Mouse (Mus musculus) cerebellum, adult 11 months (tissue): ENCODE results near the gene Tbx10.

Experiments used
- DNase-seq: peaks from one replicate; pipeline ENCODE4 v3.0.0; 2022

Gene Tbx10

DNA sequence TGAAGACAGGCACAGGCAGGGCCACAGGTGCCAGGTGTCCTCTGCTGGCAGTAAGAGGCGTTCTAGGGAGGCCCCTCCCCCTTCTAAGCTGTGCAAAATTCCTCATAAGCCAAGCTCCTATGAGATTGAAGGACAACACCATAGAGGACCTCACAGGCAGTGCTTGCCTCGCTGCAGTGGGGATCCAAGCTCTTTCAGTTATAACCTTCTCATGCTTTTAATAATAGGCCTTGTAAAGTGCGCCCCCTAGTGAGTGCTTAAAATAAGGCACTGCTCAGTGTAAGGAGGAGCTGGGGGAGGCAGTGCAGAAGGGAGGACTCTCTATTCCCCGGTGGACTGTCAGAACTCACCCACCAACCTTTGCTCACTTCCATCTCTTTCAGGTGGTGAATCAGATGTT lies 12.2 kb upstream of the Tbx10 start:
- DNase-seq = peak; percentile 76

DNA sequence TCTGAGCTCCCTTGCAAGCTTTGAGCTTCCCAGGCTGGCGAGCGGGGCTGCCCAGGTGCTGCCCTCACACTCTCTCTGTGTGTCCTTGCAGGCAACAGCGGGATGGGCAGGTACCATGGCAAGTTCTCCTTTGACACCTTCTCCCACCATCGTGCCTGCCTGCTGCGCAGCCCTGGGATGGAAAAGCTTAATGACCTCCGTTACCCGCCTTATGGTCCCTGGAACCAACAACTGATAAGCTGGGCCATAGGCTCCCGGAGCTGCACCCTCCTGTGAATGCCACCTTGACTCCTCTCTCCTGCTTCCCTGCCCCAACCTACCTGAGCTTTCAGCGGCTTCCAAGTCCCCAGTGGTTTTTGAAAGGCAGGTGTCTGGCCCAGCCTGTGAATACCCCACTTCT lies 11.6 kb upstream of the Tbx10 start:
- no peak for DNase-seq

DNA sequence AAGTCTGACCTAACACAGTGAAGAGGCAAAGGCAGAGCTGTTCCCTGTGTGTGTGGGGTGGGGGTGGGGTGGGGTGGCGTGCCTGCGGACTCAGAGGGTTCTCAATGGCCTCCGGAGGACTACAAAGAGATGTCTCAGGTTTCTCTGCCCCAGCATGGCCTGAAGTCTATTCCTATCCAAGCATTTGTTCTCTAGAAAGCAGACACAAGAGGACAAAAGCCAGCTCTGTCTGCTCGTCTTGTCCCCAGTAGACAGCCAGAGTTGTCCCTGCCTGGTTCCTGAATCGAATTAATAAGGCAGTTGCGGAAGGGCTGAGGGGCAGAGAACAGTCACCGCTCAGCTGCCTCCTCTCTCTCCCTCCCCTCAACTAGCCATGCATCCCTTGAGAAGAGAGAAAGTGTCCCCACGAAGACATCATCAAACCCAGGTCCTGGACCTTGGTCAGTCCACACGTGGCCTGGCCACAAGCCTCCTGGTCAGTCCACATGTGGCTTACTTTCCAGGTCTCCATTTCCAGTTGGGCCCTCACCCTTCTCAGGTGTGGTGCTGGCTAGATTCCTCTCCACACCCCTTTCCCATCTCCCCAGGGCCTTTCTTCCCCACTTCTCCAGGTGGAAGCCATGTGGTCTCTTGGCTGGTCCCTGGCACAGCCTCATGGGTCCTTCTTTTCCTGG lies 8.9 kb upstream of the Tbx10 start:
- no peak for DNase-seq

DNA sequence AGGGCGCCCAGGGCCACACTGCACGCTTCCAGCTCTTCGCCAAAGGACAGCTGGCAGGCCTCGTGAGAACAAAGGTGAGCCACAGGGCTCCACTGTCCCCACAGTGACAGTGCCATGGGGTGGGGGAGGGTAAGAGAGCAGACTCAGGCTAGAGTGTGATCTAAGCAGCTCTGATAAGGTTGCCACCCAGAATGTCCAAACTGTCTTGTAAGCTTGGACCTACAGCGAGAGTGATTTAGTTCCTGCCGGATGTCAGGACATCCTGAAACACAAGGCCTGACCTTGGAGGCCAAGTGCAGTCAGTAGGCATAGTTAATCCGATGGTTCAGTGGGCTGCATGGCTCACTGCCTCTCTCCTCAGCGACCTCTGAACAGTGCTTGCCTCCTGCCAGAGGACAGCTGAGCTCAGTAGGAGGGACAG lies 7.3 kb upstream of the Tbx10 start:
- no peak for DNase-seq

DNA sequence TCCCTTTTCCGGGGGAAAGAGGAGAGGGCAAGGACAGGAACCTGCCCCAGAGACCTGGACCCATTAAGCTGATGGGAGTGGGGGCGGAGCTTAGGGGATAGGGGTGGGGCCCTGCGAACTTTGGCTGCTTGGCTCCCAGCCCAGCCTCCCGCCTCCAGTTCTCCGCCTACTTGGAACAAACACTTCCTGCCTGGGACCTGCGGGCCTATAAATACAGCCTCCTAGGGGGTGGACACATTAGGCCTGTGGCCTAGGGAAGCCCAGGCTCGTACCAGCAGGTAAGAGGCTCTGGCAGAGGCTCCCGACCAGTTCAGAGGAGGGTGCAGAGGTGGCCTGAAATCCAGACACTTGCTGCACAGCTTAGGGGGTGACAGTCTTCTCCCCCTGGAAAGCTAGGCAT lies 6.2 kb upstream of the Tbx10 start, which contains the start of gene Acy3:
Acy3 (plus strand) TSS at position 237 of the 400 bp plus-strand sequence.
- DNase-seq = no peak

DNA sequence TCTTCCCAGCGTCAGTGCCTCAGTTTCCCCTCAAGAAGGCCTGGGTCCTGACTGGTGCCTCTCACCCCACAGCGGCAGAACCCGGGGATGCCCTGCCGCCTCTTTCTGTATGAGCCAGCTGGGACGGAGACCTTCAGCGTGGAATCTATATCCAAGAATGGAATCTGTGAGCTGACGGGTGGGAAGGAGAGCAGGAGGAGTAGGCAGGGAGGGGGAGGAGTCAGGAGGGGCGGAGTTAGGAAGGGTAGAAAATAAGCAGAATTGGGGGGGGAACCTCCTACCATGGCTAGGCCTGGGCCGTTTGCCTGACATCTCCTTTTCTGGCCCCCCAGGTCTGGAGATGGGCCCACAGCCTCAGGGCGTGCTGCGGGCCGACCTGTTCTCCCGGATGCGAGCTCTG lies 4.5 kb upstream of the Tbx10 start:
- DNase-seq = no peak

DNA sequence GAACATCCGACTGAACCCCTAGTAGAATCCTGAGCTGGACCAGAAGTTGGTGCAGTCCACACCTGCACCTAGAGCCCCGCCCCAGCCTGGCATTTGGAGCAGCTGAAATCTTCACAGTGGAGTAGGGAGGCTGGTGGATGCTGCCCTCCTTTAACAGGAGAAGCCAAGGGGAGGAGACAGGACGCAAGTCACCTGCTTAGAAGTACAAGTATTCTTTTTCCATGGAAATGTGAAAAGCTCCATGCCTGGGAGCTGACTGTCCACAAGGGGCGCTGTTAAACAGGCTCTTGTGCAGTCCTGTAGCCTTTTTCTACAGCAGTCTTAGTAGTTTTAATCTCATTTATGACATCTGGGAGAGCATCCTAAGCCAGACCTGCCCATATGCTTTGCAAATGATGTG lies 3.8 kb upstream of the Tbx10 start:
- no peak for DNase-seq

DNA sequence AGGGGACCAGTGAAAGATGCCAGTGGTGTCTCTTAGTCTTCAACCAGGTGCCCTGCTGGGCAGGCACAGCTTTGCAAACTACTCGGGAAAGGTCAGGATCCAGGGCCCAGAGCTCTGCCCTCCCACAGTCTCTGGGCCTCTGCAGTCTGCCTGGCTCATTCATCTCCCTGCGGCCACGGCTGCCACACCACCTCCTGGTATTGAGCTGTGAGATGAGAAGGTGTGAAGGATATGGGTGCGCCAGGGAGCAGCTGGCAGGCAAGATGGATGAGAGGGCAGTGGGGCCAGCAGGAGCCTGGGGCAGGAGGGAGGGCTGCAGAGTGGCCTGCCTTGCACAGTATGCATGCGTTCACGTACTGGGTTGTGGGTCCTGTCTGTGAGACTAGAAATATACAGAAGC lies 1.7 kb upstream of the Tbx10 start:
- DNase-seq = no peak

DNA sequence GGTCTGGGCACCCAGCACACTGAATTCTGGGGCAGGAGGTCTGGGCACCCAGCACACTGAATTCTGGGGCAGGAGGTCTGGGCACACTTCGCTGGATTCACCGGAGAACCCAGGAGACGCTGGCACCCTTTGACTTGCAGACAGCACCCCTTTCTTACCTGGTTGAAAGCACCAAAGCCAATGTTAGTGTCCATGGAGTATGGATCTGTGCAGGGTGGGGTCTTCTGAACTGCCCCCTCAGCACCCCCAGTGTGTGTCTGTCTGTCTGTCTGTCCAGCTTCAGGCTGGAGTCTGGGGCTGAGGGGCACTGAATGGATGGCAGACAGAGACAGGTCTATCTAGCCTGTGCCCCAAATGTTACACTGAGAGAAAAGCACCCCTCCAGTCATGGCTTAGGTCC lies 990 bp upstream of the Tbx10 start:
- DNase-seq = no peak

DNA sequence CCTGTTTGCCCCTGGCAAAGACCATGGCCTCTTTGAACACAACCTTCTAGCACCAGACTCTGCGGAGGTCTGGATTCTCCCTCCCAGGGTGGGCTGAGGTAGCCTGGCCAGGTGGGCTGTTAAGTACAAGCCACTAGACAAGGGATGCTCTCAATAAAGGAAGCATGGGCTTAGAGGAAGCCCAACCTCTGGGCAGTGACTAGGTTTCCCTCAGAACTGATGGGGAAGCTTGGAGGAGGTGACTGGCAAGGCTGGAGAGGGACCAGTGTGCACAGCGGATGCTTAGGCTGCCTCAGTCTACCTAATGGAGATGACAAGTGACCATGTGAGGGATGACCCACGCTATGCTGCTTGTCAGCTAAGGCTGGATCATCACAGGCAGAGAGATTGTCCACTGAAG lies 586 bp upstream of the Tbx10 start:
- no peak for DNase-seq

DNA sequence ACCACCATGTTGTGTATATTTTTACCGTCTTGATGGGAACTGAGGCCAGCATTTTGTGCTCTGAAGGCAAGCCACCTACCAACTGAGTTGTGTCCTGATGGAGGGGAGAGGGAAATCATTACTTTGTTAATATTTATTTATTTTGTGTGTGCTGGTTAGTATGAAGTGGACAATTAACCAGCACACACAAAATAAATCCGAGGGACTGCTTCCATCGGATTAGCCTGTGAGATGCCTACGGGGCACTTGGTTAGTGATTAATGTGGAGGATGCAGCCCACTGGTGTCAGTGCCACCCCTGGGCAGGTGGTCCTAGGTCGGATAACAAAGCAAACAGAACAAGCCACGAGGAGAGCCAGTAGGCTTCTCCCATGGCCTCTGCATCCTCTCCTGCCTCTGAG lies 2.4 kb downstream of the Tbx10 start:
- DNase-seq = no peak

DNA sequence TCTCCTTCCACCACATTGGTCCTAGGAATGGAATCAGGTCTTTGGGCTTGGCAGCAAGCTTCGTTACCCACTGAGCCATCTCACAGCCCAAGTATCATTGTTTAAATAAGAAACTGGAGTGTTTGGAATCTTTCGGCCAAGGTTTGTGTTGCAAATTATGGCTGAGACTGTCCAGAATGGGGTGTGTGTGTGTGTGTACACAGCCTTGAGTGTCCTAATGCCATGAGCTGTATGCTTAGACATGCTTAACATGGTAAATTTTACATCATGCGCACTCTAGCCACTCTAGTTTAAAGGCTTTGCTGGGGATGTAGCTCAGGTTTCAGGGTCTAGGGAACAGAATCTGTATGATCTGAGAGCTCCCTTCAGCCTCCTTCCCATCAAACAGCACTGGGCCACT lies 3.0 kb downstream of the Tbx10 start:
- no peak for DNase-seq

DNA sequence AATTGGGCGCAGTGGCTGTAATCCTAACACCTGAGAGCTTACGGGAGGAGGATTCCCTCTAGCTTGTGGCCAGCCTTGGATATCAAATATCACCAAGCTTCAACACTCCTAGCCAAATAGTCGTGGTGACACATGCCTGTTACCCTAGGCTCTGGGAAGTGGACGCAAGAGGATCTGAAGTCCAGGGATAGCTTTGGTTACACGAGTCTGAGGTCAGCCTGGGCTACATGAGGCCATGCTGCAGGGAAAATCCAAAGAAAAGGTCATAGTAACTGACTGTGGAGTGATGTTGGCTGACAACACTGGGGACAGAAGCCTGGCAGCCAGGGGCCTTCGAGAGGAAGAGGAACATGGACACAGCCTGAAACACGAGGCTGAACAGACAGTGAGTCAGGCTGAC lies 3.6 kb downstream of the Tbx10 start:
- no peak for DNase-seq

DNA sequence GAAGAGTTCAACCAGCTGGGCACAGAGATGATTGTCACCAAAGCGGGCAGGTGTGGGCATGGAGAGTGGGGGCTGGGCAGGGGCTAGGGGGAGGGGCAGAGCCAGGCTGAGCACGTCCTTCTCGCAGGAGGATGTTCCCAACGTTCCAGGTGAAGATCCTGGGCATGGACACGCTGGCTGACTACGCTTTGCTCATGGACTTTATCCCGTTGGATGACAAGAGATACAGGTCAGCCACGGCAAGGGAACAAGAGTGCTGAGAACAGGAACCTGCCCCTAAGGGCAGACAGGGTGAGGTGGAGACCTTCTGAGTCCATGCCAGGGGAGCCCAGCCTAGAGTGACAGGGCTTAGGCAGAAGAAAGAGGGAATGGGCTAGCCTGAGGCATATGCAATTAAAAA lies 4.2 kb downstream of the Tbx10 start:
- no peak for DNase-seq

DNA sequence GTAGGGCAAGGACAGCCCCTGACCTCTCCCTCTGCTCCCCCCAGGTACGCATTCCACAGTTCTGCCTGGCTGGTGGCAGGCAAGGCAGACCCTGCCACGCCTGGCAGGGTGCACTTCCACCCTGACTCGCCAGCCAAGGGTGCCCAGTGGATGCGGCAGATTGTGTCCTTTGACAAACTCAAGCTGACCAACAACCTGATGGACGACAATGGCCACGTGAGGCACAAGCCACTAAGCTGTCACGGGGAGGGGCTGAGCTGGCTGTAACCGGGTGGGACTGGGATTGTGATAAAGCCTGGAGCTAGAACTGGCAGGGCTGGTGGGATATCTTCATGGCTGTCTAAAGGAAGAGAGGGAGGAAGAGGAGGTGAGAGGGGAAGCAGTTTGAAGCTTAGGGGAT lies 4.7 kb downstream of the Tbx10 start:
- DNase-seq = no peak

DNA sequence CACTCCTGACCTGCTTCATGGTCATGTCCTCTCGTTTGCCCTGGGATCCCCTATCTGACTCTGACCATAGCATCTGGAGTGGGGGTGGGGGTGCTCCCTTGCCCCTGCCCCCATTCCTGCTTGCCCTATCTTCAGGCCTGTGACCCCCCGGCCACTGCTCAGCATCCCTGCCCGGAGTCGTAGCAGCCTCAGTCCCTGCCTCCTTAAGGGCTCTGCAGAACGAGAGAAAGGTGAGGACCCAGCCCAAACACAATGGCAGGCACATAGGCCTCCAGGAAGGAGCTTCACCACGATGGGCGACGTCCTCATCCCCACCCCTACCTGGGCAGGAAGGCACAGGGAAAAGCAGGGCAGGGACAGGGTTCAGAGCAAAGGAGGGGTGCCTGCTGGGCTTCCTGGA lies 5.8 kb downstream of the Tbx10 start:
- DNase-seq = no peak

DNA sequence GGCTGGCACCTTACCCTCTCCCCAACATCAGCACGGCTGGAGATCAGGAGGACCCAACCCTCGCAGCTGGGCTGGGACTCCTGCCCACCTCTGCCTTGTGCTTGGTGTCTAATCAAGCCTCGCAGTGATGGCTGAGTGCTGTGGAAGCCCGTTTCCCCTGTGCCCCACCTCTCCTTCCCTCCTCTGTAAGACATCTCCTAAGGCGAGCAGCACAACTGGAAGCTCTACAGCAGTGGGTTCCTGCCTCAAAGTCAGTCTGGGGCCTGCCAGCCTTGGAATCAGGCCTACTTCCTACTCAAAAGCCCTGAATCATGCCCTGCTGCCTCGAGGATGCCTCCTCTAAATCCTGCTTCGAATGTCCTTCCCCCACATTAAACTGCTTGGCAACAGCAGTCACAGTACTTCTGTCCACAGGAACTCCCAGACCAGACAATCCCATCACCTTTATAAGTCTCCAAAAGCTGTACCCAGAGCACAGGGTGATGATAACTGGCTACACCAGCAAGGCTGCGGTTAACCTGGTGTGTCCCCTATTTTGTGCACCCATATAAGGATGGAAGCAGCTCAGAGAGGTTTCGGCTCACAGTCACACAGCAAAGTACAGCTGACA lies 6.7 kb downstream of the Tbx10 start:
- no peak for DNase-seq

DNA sequence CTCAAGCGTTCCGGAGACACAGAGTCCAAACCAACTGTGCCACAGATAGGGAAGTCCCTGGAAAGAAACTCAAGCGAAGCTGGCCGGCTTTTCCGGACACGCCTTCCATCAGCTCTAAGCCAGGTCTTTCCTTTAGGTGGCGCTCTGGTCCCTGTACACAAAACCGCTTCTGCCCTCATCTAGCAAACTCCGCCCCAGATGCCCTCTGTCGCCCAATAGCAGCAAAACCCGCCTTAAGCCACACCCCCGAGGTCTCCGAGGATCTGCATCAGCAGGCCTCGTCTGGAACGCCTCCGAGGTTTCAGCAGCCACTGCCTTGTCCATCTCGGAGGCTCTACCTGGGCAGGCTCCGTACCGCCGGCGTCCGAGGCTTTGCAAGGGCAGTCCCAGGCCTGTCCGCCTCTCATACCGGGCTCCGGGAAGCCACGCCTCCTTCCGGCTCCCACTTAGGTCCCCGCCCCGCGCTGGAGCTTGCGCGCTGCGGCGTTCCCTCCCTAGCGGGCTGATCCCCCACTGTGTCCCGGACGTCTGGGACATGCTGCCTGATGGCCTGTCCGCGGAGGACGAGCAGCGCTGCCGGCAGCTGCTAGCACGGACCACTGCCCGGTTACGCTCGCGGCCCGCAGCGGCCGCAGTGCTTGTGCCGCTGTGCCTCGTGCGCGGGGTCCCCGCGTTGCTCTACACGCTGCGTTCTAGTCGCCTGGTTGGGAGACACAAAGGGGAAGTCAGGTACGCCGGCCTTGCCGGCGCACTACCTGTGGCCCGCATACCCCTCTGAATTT lies 7.8 kb downstream of the Tbx10 start, which contains the start of the genes Nudt8 and Gm49405:
Nudt8 (plus strand) TSS at position 462 of the 782 bp plus-strand sequence.
Gm49405 (plus strand) TSS at position 508 of the 782 bp plus-strand sequence.
- DNase-seq = peak; percentile 97

DNA sequence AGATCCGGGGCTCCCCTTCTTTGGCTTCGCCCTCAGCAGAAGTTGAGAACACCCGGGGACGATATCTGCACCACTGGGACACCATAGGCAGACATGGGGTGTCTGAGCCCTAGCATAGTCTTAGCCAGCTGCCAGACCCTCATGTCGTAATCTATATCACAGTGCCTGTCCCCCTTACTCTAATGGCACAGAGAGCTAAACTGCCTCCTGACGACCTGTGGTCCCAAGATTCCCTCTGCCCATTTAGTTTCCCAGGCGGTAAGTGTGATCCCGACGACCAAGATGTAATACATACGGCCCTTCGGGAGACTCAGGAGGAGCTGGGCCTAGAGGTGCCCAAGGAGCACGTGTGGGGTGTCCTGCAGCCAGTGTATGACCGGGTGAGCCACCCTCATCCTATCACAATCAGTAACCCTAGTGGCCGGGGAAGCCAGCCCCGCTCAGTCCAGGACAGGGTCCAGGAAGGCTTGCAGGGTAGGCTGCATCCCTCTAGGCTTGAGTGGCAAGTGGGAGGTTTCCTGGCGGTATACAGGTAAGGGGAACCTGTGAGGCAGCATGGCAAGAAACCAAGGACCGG lies 8.5 kb downstream of the Tbx10 start:
- no peak for DNase-seq

DNA sequence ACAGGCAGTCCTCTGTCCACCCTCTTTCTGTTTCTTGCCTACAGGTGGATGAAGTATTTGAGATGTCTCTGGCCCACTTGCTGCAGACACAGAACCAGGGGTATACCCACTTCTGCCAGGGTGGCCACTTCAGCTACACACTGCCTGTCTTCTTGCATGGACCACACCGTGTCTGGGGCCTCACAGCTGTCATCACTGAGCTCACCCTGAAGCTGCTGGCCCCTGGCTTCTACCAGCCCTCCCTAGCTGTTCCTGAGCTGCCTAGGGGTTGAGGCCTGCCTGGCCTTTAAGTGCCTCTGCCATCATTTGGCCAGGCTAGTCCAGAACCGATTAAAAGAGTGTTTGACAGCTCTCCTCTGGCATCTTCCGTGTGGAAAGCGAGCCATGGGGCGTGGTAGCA lies 9.2 kb downstream of the Tbx10 start:
- no peak for DNase-seq

DNA sequence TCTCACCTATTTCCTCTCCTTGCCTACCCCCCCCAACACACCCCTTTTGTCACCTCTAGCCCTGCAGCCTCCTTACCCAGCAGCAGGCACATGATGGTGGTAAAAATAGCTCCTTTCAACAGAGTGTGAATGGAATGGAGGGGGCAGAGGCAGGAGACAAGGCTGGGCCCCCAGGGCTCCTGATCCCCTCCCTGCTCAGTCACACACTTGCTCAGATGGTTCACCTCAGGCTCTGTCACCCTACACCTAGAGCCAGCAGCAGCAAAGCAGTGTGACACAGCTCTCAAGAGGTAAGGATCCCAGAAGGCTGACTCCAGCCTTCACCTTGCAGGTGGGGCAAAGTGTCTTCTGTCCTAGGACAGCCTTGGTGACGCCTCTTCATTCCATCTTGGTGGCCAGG lies 10.6 kb downstream of the Tbx10 start, which contains the start of gene Doc2g:
Doc2g (plus strand) TSS at position 202 of the 400 bp plus-strand sequence.
- DNase-seq = no peak

DNA sequence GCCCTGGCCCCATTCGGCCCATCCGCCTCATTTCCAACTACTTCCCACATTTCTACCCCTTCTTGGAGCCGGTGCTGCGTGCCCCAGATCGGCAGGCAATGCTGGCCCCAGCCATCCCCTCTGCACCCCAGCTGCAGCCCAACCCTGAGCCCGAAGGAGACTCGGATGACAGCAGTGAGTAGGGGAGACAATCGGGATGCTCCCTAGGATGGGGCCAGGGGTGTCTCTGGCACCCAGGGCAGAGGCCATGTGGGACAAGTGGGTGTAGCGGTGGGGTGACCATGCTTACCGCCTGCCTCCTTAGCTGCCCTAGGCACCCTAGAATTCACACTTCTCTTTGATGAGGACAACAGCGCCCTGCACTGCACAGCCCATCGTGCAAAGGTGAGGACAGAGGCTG lies 11.1 kb downstream of the Tbx10 start:
- no peak for DNase-seq

DNA sequence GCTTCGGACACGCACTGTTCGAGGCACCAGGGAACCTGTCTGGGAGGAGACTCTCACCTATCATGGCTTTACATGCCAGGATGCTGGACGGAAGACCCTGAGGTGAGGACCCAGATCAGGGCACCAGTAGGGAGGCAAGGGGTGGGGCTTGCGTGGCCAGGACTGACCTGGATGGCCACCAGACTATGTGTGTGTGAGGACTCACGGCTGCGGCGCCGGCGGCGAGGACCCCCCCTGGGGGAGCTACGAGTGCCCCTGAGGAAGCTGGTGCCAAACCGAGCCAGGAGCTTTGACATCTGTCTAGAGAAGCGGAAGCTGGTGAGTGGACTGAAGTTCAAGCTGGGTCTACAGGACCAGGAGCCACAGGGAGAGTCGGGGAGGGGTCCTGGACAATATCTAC lies 11.8 kb downstream of the Tbx10 start:
- DNase-seq = no peak

DNA sequence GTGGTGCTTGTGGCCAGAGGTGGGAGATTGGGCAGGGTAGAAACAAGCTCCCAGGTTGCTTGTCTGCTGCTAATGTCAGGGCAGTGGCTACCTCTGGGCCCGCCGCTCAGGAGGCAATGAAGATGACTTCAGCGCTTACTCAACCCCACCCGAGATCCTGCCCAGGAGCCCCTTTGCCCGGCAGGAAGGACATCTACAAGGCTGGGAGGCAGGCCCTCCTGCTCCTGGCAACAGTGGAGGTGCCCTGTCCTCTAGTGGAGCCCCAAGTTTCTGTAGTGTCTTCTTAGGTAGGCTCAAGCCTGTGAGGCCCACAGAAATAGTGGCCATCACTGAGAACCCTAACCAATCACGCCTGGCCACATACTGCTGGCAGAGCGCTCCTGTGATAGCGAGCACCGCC lies 12.5 kb downstream of the Tbx10 start:
- DNase-seq = no peak
